Mouse (Mus musculus): Measurements from ENCODE around the gene Lrrc1.

- no peak for TF ChIP-seq CTCF (IDR thresholded peaks at IDR 0.05)
- no peak for TF ChIP-seq EP300 (IDR thresholded peaks at IDR 0.05)
Observed at GRCm38 (mm10) chr9:77498406-77498805, 46.3 kb downstream of the Lrrc1 start.

All from lung, postnatal 0 days (tissue).